Mouse (Mus musculus) embryo, embryonic 10 days (tissue): Measurements from ENCODE around the gene Ybx1.

Experiments used
- DNase-seq: peaks from one replicate; pipeline ENCODE4 v3.0.0-alpha.2; 2015; ENCODE audit warnings: low spot score

Ybx1 gene

DNA sequence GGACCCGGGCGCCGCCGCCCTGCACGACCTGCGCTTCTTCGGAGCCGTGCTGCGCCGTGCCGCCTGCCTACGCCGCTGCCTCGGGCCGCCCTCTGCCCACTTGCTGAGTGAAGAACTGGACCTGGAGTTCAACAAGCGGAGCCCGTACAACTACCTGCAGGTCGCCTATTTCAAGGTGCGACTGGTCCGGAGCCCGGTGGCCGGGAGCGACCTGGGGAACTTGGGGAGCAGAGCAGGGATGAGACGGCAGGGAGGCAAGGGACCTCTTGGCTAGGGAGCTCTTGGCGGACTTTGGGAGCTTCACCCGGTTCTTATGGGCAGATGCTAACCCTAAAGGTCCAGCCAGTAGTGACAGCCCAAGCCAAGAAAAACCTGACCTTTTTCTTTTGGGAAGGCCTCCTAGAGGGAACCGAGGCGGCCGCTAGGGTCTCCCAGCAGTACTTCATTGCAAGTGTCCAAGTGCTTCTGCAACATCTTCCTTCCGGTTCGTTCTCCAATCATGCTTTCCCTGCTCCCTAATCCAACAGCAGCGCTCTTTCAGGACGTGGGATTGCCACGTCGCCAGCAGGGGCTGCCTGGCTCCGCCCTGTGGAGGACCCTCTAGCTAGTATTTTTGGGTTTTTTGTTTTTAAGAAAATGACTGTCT is 61.0 kb downstream of the Ybx1 start:
- peak; percentile 87 for DNase-seq

DNA sequence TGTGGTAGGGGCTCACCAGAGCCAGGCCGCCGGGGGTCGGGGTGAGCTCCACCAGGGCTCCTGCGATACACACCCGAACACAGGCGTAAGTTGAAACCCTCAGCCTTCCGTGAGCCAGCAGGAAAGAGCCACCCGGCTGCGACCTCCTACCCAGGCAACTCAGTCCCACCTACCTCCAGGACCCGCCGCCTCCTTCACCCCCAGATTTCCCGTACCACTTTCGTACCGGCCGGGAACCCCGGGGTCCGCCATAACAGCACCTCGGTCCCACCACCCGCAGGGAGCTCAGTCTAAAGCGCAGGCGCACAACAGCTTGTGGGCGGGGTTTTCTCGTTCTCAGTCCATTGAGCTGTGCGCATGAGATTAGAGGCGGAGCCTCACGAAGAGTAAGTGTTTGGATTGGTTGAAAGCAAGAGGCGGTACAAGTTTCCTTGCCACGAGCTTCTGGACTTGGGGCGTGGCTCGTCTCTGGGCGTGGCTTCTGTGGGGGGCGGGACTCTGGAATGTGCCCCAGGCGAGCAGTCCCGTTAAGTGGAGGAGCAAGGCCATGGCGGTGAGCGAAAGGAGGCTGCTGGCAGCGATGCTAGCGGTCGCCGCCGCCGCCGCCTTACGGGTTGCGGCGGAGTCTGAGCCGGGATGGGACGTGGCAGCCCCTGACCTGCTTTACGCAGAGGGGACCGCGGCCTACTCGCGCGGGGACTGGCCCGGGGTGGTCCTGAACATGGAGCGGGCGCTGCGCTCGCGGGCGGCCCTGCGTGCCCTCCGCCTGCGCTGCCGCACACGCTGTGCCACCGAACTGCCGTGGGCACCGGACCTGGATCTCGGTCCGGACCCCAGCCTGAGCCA is 61.8 kb downstream of the Ybx1 start, which contains the start of the genes AU022252 and P3h1:
Gene AU022252, minus strand, starts transcription at position 303 of the 846 bp plus-strand sequence.
Gene P3h1, plus strand, starts transcription at position 506 of the 846 bp plus-strand sequence.
- peak; percentile 99 for DNase-seq
